Mouse (Mus musculus) limb, embryonic 14.5 days (tissue): Measurements from ENCODE around the gene Dnajc14. TPM values are rescaled to one million over a fixed set of nuclear protein-coding genes. Genes with fewer than 3 reads are reported as not detected.

ENCODE experiments used
- ATAC-seq: fragments of 200-750 bp; cut with Nextera tagmentation; 2 replicates; pipeline ENCODE4 v1.8.0; 2017; ENCODE audit warnings: low read depth, moderate number of reproducible peaks, moderate TSS enrichment; ENCODE audit not compliant: low FRiP score
- DNase-seq: peaks from one replicate; pipeline ENCODE4 v3.0.0-alpha.2; 2015; ENCODE audit warnings: low spot score
- H3K27ac ChIP-seq: fragments of 300-500 bp; sonication (generic); replicated peaks from 2 replicates; pipeline ENCODE4 v1.5.1; 2014; ENCODE audit warnings: low read depth, mild to moderate bottlenecking, low read length, moderate library complexity, mixed read lengths
- H3K27me3 ChIP-seq: fragments of 300-500 bp; sonication (generic); 2 replicates; pipeline ENCODE4 v1.6.1; 2014; ENCODE audit warnings: low read length, mixed read lengths; ENCODE audit not compliant: control insufficient read depth, insufficient read depth
- H3K36me3 ChIP-seq: fragments of 300-500 bp; sonication (generic); 2 replicates; pipeline ENCODE4 v1.6.1; 2014; ENCODE audit warnings: mild to moderate bottlenecking, low read length, moderate library complexity, mixed read lengths; ENCODE audit not compliant: control insufficient read depth, insufficient read depth
- H3K4me1 ChIP-seq: fragments of 300-500 bp; sonication (generic); 2 replicates; pipeline ENCODE4 v1.6.1; 2014; ENCODE audit warnings: antibody characterized with exemption, low read length, mixed read lengths; ENCODE audit not compliant: control insufficient read depth, insufficient read depth
- H3K4me2 ChIP-seq: fragments of 300-500 bp; sonication (generic); replicated peaks from 2 replicates; pipeline ENCODE4 v1.6.1; 2014; ENCODE audit warnings: low read depth, mild to moderate bottlenecking, low read length, moderate library complexity; ENCODE audit not compliant: severe bottlenecking
- H3K4me3 ChIP-seq: fragments of 300-500 bp; sonication (generic); replicated peaks from 2 replicates; pipeline ENCODE4 v1.5.1; 2014; ENCODE audit warnings: low read length
- H3K9ac ChIP-seq: fragments of 300-500 bp; sonication (generic); 2 replicates; pipeline ENCODE4 v1.6.1; 2014; ENCODE audit warnings: mild to moderate bottlenecking, low read depth, low read length, moderate library complexity; ENCODE audit not compliant: severe bottlenecking
- H3K9me3 ChIP-seq: fragments of 300-500 bp; sonication (generic); 2 replicates; pipeline ENCODE4 v1.6.1; 2016; ENCODE audit warnings: low read length; ENCODE audit not compliant: control insufficient read depth
- POLR2A ChIP-seq: fragments of 200-500 bp; IDR thresholded peaks from 2 replicates; pipeline ENCODE4 v1.8.0; 2012; ENCODE audit warnings: inconsistent platforms, mild to moderate bottlenecking, moderate library complexity, borderline replicate concordance; ENCODE audit not compliant: insufficient read depth, insufficient read length; ENCODE audit errors: extremely low read depth
- WGBS: fragments of 180-500 bp; shearing (Covaris S2); extraction: QIAGEN DNeasy Blood & Tissue Kit; methylation state at CpG from one replicate; pipeline ENCODE4 v1.1.7; 2014; 5-methylcytosine and 5-hydroxymethylcytosine counted together
- polyA plus RNA-seq, 2 experiments: library from polyadenylated mRNA; depleted of rRNA in 1 of 2; stranded (reverse) in 1 of 2; unstranded in 1 of 2; fragments of >200 nt; fragmentation: Nextera tagmentation in 1 of 2; extraction: Ambion mirVana in 1 of 2; gene quantifications; 2 replicates each; pipeline versions ENCODE4 v1.2.1 to v1.2.3; 2012 to 2014

The Dnajc14 gene
- polyA plus RNA-seq (2012; rRNA removed) = 26.3 and 30.6 TPM in 2 replicates
- polyA plus RNA-seq (2014; fragmentation: Nextera tagmentation; extraction: Ambion mirVana) = 44.5 and 45.7 TPM in 2 replicates

- peak within 1 kb of the TSS; percentile 90 for H3K4me2 ChIP-seq
- peak; percentile 34 for DNase-seq
- H3K36me3 ChIP-seq = peaks cover 47% of the 10 kb centered on the region
- peak within 1 kb of the TSS; percentile 81 for H3K9ac ChIP-seq
- H3K27me3 ChIP-seq = no peaks in the 10 kb centered on the region
- no peak; the same call in 1 of the 2 replicates for ATAC-seq
- WGBS = under 1% methylated on average over 14 of the region's 14 CpGs
- no peaks in the 10 kb centered on the region for H3K9me3 ChIP-seq
- H3K4me1 ChIP-seq = peaks cover 37% of the 10 kb centered on the region
- no peak for TF ChIP-seq POLR2A
- H3K27ac ChIP-seq = peak within 1 kb of the TSS; percentile 99
- H3K4me3 ChIP-seq = peak within 1 kb of the TSS; percentile 86
Measured at GRCm38 (mm10) chr10:128803771-128804270, at the start of gene Dnajc14. Dnajc14 (plus strand) TSS chr10:128804062.

DNA sequence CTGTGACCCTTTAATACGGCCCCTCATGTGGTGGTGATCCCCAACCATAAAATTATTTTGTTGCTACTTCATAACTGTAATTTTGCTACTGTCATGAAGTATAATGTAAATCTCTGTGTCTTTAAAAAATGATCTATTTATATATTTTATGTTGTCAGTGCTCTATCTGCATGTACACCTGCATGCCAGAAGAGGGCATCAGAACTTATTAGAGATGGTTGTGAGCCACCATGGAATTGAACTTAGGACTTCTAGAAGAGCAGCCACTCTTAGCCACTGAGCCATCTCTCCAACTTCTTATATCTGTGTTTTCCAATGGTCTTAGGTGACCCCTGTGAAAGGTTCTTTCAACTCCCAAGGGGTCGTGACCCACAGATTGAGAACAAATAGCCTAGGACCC is 31.0 kb upstream of the Dnajc14 start:
- WGBS = 86% methylated on average over 2 of the region's 2 CpGs
- H3K36me3 ChIP-seq = no peaks in the 10 kb centered on the region
- no peaks in the 10 kb centered on the region for H3K27me3 ChIP-seq
- no peaks in the 10 kb centered on the region for H3K4me1 ChIP-seq
- no peak overlapping the region for H3K4me3 ChIP-seq
- DNase-seq (no peak), ATAC-seq (no peak)
- no peak for TF ChIP-seq POLR2A
- no peak overlapping the region for H3K4me2 ChIP-seq
- no peak overlapping the region for H3K9ac ChIP-seq
- no peaks in the 10 kb centered on the region for H3K9me3 ChIP-seq
- no peak overlapping the region for H3K27ac ChIP-seq

- H3K4me3 ChIP-seq = no peak overlapping the region
- no peak overlapping the region for H3K27ac ChIP-seq
- no peaks in the 10 kb centered on the region for H3K36me3 ChIP-seq
- no peaks in the 10 kb centered on the region for H3K27me3 ChIP-seq
- no peaks in the 10 kb centered on the region for H3K4me1 ChIP-seq
- H3K9me3 ChIP-seq = no peaks in the 10 kb centered on the region
- 19% methylated on average over 5 of the region's 5 CpGs for WGBS
- DNase-seq (no peak), ATAC-seq (no peak)
- no peak overlapping the region for H3K4me2 ChIP-seq
- H3K9ac ChIP-seq = no peak overlapping the region
- no peak for TF ChIP-seq POLR2A
Measured at GRCm38 (mm10) chr10:128773685-128774084, 30.2 kb upstream of the Dnajc14 start.

- peaks cover 10% of the 10 kb centered on the region for H3K4me1 ChIP-seq
- H3K4me3 ChIP-seq = no peak overlapping the region
- ATAC-seq (no peak), DNase-seq (no peak)
- no peak for TF ChIP-seq POLR2A
- WGBS = 90% methylated on average over 2 of the region's 2 CpGs
- no peaks in the 10 kb centered on the region for H3K36me3 ChIP-seq
- no peaks in the 10 kb centered on the region for H3K9me3 ChIP-seq
- H3K4me2 ChIP-seq = no peak overlapping the region
- 0 out of 2 replicates have a peak overlapping the region, but pooled peaks have one; percentile 29 for H3K9ac ChIP-seq
- H3K27ac ChIP-seq = 0 out of 2 replicates have a peak overlapping the region, but pooled peaks have one; percentile 48
- H3K27me3 ChIP-seq = no peaks in the 10 kb centered on the region
Measured at GRCm38 (mm10) chr10:128778441-128778840, 25.4 kb upstream of the Dnajc14 start.

DNA sequence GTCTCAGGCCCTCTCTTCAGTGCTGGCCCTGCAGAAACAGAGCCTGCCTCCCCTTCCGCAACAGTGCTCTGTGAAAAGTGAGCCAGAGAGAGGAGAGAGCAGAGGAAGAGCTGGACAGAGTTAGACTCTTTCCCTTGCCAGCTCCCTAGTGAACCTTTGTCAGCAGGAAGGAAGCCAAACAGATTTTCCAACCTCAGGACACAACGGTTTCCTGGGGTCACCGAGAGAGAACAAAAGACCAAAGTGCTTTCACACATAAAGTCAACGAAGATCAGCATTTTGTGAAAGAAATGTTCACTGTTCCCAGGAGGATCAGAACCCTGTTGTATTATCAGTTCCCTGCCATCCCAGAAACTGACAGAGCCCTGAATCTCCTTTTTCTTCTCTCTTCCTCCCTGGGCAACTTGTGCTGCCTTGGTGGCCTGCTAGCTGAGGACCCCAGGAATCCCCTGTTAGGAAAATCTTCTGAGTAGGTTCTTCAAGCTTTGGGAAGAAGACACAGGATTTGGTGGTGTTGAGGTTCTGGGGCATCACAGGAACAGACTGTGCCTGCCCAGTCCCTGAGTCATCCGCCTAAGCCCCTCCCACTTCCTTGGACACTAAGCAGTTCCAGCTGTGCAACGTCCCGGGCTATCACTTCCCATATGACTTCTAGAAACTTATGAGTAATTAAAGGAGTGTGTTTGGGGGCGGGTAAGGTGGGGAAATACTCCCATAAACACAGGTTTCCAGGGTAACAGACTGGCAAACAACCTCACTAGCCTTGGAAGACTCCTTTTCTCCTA is 24.7 kb upstream of the Dnajc14 start:
- Histone ChIP-seq H3K36me3 (no peaks in the 10 kb centered on the region), H3K4me2 (no peak overlapping the region), H3K27ac (peak overlapping the region; percentile 76), H3K9me3 (no peaks in the 10 kb centered on the region), H3K9ac (0 out of 2 replicates have a peak overlapping the region, but pooled peaks have one; percentile 29), H3K27me3 (no peaks in the 10 kb centered on the region), H3K4me1 (peaks cover 10% of the 10 kb centered on the region), H3K4me3 (no peak overlapping the region)
- ATAC-seq (peak; percentile 91), DNase-seq (peak; percentile 83)
- 20% methylated on average over 8 of the region's 8 CpGs for WGBS
- no peak for TF ChIP-seq POLR2A
